Mouse (Mus musculus) A20 (cell line): ENCODE measurements around the gene Herc6.

ENCODE experiments used
- DNase-seq: peaks from one replicate; pipeline ENCODE4 v3.0.0-alpha.2; 2011; ENCODE audit warnings: low read depth, low spot score

Gene Herc6

DNA sequence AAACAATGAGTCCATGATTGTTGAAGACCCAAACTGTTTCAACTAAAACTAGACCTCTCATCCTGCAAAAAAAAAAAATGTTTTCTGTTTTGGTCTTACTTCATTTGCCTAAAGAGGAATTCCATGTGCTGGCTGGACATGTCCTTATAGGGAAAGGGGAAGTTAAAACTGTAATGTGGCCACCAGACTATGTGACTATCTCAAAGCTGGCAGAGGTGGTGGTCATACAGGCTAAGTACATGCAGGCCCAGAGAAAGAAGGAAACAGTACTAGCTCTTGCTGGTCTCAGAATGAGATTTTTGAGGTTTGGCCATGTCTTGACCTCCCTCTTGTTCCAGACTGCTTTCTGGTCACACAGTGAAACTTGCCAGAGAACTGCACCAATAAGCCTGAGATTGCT lies 9.2 kb upstream of the Herc6 start:
- DNase-seq, result no peak

DNA sequence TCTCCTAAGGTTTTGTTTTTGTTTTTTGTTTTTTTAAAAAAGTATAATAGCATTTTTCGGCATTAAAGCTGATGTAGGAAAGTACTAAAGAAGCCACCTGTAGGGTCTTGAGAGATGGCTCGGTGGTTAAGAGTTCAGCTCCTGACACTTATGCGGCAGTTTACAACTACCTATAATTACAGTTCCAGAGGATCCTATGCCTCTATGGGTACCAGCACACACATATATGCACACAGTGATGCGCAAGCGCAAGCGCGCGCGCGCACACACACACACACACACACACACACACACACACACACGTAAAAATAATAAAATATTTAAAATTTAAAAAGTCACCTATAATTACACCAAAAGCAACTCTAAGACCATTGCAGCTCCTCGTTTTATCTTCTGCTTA lies 795 bp downstream of the Herc6 start:
- DNase-seq, result peak; percentile 75

- peak; percentile 82 for DNase-seq
Observed at GRCm38 (mm10) chr6:57582356-57582755, 1.6 kb downstream of the Herc6 start.

GRCm38 (mm10) chr6:57605546-57606307 lies 24.9 kb downstream of the Herc6 start:
- no peak for DNase-seq

DNA sequence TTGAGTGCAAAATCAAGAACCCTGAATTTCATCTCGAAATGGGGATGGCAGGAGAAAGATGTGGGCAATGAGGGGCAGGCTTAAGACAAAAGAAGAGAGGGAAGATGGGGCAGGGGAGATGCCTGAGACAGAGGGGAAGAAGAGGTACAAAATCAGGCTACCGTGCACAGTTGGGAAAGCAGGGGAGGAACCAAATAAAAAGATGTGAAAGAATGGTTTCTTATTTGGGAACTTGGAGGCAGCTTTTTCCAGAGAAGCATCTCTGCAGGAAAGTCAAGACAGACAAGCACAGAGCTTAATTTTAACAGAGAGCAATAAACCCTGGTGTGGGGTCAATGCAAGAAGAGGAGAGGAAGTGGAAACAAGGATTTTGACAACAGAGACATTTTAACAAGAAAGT lies 27.2 kb downstream of the Herc6 start:
- no peak for DNase-seq

DNA sequence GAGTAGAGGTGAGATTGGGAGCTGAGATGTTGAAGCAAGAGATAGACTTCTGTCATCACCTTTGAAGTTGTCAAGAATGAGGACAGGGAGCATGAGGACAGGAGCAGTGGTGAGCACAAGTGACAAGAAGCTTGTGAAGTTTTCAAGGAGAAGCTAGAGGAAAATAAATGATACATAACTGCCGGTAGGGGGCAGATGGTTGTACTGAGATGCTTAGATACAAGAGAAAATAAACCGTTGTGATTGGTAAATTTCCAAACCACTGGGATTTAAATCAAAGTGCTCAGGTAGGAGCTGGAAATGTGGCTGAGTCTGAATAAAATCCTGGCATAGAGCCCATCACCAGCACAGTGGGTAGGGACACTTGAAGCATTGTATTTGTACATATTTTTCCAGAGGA lies 28.8 kb downstream of the Herc6 start:
- no peak for DNase-seq

GRCm38 (mm10) chr6:57615788-57616187 lies 35.0 kb downstream of the Herc6 start:
- DNase-seq, result no peak

GRCm38 (mm10) chr6:57639531-57639930 lies 58.7 kb downstream of the Herc6 start:
- no peak for DNase-seq

DNA sequence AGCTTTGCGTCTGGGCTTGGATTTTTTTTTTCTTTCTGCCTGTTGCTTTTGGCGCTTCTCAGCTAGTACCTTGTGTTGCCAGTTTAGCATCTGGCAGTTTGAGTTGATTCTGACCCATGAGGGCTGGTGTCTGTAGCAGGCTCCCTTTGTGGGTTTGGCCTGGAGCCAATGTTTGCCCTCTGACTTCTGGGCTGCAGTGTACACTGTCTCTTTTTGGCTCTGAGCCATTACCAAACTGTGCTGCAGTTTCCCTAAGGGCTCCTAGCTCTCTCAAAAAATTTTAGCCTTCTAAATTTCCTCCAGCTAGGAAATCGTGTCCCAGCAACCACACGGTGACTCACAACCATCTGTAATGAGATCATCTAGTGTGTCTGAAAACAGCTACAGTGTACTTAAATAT lies 61.0 kb downstream of the Herc6 start:
- peak; percentile 40 for DNase-seq

DNA sequence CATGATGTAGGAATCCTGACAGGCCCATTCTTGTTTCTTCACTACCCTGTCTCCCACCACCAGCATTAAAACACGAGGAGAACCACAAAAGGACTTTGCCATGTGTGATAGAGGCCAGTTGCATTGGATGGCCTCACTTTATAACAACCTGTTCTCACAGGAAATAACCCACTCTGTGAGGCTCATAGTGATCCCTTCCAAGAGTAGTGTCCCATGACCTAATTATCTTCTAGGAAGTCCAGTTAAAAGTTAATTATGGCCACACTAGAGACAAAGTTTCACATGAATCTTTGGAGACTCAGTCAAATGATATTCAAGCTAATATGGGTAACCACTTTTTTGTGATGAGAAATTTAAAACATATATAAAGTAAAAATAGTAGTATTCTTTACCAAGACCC lies 66.5 kb downstream of the Herc6 start:
- DNase-seq, result no peak

DNA sequence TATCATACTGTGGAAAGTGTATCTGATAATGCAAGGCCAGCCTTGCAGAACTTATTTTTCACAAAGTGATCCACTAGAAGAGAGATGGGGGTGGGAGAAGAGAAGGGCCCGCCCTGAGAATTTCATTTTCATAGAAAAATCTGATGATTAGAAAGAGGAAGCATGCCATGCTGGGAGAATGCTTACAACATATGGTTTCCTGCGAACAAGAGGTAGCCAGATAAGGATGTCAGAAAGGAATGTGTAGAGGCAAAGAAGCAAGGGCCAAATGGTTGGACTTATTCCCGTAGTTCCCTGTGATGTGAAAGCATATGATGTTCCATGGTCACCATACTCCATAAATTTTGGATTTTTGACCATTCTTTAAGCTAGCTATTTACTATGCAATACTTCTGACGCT lies 80.5 kb downstream of the Herc6 start:
- DNase-seq, result no peak

DNA sequence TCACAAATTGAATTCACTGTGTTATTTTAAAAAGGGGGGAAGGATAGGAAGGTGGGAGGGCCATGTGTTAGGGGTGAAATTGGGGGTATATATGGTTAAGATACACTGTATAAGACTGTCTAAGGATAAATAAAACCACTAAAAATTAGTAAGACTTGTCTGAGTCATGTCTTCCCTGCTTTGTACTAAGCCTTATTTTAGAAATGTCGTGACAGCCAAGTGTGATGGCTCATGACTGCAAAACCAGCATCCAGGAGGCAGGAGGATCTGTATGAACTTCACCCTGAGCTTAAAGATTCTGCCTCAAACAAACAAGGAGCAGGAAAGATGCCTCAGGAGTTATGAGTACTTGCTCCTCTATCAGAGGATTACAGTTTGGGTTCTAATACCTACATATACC lies 103.4 kb downstream of the Herc6 start:
- DNase-seq, result no peak

- peak; percentile 92 for DNase-seq
Observed at GRCm38 (mm10) chr6:57691467-57692261, 110.9 kb downstream of the Herc6 start, which contains the start of gene Pyurf. TSS of gene Pyurf (minus strand) at chr6:57692078.

GRCm38 (mm10) chr6:57693116-57693515 lies 112.3 kb downstream of the Herc6 start:
- DNase-seq, result no peak

- no peak for DNase-seq
Observed at GRCm38 (mm10) chr6:57701686-57702085, 120.9 kb downstream of the Herc6 start.

DNA sequence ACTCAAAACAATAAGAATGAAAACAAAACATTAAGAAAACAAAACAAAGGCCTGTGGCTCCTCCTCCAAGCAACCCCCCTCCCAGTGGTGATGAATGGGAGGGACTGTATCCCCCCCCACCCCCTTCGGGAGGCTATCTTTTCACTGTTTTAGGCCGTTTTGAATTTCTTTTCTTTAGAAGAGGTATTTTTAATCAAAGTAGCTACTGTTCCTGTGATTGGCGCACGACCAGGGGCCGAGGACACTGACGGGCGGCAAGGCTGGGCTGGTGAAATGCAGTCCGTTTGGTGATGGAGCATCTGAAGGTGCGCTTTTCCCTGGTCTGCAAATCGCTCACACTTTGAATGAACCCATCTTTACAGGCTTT lies 121.6 kb downstream of the Herc6 start, which contains the start of gene Lancl2:
Gene Lancl2, plus strand, starts transcription at position 165 of the 367 bp plus-strand sequence.
- no peak for DNase-seq

DNA sequence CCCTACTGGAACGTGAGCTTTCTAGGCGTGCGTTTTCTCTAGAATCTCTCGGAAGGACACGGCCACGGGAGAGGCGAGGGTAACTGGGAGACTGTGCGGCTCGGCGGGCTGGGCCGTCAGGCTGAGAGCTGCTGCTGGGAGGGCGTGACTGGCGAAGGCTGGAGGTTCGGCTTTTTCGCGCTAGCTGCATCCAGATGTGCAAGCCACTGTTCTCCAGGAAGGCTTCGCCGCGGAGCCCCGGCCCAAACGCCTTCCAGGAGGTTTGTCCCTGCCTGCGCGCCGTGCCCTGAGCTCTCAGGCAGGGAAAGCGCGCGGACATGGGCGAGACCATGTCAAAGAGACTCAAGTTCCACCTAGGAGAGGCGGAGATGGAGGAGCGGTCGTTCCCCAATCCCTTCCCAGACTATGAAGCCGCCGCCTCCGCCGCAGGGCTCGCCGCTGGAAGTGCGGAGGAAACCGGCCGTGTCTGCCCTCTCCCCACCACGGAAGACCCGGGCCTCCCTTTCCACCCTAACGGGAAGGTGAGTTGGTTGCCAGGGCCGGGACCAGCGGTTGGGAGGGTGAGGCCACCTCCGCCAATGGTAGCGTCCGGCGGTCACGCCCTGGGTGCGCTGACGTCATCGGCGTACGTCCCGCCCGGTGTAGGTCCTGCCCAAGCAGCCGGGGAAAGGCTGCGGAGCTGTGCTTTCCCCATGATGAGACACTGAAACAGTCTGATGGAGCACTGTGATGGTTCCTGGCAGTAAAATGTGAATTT lies 122.1 kb downstream of the Herc6 start:
- peak; percentile 99 for DNase-seq

DNA sequence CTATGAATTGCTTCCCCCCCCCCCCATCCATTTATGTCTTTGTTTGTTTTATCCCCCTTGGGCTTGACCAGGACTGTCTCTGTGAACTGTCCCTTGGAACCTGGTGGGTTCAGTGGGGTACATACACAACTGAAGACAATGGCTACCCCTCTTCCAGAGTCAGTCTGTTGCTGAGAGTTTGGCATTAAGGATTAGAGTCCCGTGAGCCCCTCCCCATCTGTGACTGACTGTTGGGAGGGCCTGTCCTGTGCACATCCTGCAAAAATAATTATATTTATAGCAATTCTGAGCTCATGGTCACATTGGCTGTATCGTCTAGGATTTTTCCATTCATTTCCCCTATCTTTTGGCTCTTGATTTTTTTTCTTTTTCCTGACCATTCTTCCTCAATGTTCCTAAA lies 122.9 kb downstream of the Herc6 start:
- DNase-seq, result no peak

- DNase-seq, result peak; percentile 59
Observed at GRCm38 (mm10) chr6:57706721-57707120, 125.9 kb downstream of the Herc6 start.

GRCm38 (mm10) chr6:57711726-57712125 lies 130.9 kb downstream of the Herc6 start:
- no peak for DNase-seq
